Mouse (Mus musculus) effector memory CD4-positive, alpha-beta T cell, adult 5 months (primary cell): ENCODE data around the gene Mtfr1l. TPM values are rescaled to one million over a fixed set of nuclear protein-coding genes. Genes with fewer than 3 reads are reported as not detected.

Experiments
- polyA plus RNA-seq: library from polyadenylated mRNA; unstranded; fragments of 100-300 nt; shearing (Covaris generic); gene quantifications from one replicate; pipeline ENCODE4 v1.2.1, GENCODE M21; 2017

The Mtfr1l gene
- 88.8 TPM for polyA plus RNA-seq

DNA sequence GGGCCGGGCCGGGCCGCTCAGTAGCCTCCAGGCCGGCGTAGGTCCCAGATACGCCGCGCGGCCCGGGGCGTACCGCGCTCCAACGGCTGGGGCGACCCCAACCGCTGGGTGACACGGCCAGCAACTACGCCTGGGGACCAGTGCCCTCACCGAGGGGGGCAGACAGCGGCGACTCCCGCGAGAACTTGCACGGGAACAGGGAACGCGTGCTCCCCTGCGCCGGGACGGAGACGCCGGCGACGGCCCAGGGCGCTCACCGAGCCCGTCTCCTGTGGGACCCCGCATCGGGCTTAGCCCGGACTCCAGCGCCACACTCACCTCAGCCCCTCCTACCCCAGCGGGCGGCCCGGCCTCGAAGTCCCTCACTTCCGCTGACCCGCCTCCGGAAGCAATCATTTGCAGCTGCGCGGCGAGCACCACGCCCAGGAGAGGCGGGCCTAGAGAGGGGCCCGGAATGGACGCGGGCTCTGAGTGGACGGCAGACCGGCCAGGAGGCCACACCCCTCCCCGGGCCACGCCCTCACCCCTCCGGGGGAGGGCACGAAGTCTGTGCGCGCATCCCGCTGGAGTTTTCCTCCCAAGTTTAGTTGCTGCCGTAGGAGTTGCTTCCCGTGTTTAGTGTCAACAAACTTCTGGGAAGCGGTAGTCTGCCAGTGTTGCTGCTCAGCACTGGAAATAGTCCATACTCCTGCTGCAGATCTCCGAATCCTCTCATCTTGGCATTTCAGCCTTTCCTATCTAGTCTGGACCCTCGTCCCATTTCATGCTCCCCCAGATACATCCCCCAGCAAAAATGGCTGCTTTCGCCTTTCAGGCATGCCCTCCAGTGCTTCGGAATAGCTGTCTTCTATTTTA, at the start of gene Mtfr1l:
TSS of gene Mtfr1l (minus strand) at position 456 of the 855 bp plus-strand sequence.

DNA sequence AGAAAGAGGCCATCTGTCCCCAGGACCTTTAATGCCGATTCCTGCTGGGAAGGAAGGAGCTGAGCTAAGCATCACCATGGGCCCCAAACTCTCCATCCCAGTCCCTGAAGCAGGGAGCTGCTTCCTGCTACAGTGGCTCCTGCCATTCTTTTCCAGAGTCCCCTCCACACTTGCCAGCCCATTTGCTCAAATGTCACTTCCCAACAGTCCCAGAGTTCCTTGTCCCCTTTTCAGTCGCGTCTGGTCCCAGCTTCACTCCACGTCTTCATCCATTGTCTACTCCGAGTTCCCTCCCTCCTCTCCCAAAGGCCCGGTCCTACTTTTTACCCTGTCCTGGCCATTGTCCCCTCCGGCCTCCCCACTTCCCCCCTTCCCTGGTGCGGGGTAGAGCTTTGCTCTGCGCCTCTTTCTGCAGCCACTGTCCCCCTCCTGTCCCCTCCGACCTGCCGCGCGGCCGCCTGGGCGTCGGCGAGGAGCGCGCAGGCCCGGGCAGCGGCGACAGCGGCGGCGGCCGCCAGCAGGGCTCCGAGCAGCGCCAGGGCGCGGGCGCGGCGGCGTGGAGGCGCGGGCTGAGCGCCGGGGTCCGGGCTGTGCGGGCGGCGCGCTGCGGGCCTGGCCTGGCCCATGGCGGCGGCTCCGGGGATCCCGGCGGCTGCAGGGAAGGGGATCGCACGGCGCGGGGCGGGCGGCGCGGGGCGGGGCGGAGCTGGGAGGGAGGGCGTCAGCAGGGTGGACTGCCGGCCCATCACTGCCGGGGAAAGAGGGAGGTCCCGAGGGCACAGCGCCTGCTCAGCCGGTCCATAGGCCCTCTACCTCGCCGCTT, 16.5 kb upstream of the Mtfr1l start, which contains the start of gene Selenon:
TSS of gene Selenon (minus strand) at position 673 of the 823 bp plus-strand sequence.

DNA sequence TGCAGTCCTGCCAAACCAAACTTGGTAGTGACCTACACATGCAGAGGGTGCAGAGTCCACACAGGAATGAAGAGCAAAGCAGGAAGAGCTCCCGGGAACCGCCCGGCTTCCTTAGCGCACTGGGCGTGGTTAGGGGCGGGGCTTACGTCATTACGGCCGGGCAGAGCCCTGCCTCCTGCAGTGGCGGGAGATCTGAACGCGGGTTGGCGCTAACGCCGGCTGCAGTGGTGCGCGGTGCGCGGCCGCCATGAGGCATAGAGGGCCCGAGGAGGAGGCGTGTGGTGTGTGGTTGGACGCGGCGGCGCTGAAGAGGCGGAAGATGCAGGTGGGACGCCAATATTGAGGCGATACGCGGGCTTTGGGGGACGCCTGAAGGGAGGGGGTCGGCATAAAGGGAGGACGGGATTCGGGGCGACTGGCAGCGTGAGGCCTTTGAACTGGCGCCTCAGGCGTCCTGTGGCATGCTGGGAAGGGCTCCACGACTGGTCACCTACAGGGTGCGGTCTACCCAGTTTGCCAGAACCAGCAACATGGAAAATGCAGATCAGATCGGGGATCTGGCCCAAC, 24.3 kb downstream of the Mtfr1l start, which contains the start of gene Aunip:
TSS of gene Aunip (plus strand) at position 155 of the 567 bp plus-strand sequence.

DNA sequence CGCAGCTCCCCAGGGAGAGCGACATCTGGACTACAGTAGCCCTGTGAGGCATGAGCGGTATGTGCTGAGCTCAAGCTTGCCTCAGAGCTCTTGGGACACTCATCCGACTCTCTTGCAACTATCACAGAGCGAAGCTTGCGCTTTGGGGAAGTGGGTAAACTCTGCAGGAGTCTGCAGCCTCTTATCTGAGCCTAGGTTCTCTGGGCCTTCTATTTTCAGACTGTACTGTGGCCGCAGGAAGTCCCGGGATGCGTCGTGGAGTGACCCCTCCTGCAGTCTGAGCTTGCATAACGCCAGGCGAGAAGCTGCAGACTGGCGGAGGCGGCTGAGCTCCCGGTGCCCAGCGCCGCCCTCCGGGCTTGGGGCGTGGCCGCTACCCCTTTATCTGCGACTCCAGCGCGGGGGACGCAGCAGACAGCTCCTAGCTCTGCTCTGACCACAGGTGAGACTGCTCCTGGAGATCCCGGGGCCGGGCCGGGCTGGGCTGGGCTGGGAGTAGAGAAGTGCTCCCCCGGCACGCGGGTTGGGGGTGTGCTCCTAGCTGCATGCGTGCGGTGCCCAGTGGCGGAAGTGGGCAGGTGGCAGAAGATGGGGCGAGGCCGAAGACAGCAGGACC, 38.5 kb downstream of the Mtfr1l start, which contains the start of gene Paqr7:
TSS of gene Paqr7 (plus strand) at position 103 of the 616 bp plus-strand sequence.

Other genes with a start within 250 kb of the Mtfr1l start
- gene Pdik1l, start 247.5 kb downstream of the Mtfr1l start, polyA plus RNA-seq, result 7.7 TPM
- gene Trim63, start 220.3 kb downstream of the Mtfr1l start, polyA plus RNA-seq, result not detected
- gene Slc30a2, start 192.2 kb downstream of the Mtfr1l start, polyA plus RNA-seq, result not detected
- gene Extl1, start 151.5 kb downstream of the Mtfr1l start, polyA plus RNA-seq, result 0.21 TPM
- gene Pafah2, start 139.1 kb downstream of the Mtfr1l start, polyA plus RNA-seq, result 1.6 TPM
- 25.5 TPM for gene Stmn1, start 67.1 kb downstream of the Mtfr1l start, polyA plus RNA-seq
- 11.9 TPM for gene Paqr7, start 38.7 kb downstream of the Mtfr1l start, polyA plus RNA-seq
- not detected for gene Aunip, start 24.4 kb downstream of the Mtfr1l start, polyA plus RNA-seq
- 3.8 TPM for gene Selenon, start 16.8 kb upstream of the Mtfr1l start, polyA plus RNA-seq
- gene Man1c1, start 168.9 kb upstream of the Mtfr1l start, polyA plus RNA-seq, result 6.2 TPM
- gene Ldlrap1, start 232.6 kb upstream of the Mtfr1l start, polyA plus RNA-seq, result 79.9 TPM